Mouse (Mus musculus): ENCODE results near the gene Arnt2. TPM values are rescaled to one million over a fixed set of nuclear protein-coding genes. Genes with fewer than 3 reads are reported as not detected.

Gene Arnt2
- not detected for polyA plus RNA-seq (2014; fragmentation: Illumina TruSeq; extraction: RNeasy Lipid Tissue Mini Kit (QIAGEN cat#74804); ENCODE audit: low read depth, low replicate concordance)

DNA sequence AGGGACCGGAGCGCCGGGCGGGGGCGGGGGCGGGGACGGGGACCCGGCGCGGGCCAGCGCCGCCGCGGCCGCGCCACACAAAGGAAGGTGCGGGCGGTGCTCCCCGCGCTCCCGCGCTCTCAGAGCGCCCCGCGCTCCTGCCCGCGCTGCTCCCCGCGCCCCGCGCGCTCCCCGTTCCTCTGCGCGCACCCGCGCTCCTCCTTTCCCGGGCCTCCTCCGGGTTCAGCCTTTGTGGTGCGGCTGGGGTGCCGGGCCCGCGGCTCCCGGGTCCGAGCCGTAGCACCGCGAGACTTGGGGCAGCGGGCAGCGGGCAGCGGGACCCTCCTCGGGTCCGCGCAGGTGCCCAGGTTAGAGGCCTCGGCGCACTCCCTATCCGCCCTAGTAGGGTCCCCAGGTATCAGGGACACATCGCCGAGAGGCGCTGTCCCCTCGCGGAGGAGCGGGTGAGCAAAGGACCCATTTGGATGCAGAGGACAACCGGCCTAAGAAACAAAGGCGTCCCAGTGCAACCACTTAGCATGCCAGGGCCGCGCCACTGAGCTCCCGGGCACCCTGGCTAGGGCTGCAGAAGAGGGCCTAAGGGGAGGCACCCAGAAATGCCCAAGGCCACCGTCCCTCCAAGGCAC, at the start of gene Arnt2:
Arnt2 (minus strand) TSS at position 281 of the 626 bp plus-strand sequence.

Other genes with a start within 250 kb of the Arnt2 start
- not detected for gene Gm2115, start 118.8 kb upstream of the Arnt2 start, polyA plus RNA-seq (2014; fragmentation: Illumina TruSeq; extraction: RNeasy Lipid Tissue Mini Kit (QIAGEN cat#74804); ENCODE audit: low read depth, low replicate concordance)
- gene Fah, start 196.5 kb upstream of the Arnt2 start, polyA plus RNA-seq (2014; fragmentation: Illumina TruSeq; extraction: RNeasy Lipid Tissue Mini Kit (QIAGEN cat#74804); ENCODE audit: low read depth, low replicate concordance) = 208 TPM